Mouse (Mus musculus) midbrain, embryonic 11.5 days (tissue): ENCODE results near the gene Cycs. TPM values are rescaled to one million over a fixed set of nuclear protein-coding genes. Genes with fewer than 3 reads are reported as not detected.

Source experiments
- ATAC-seq: fragments of 200-750 bp; cut with Nextera tagmentation; 2 replicates; pipeline ENCODE4 v1.8.0; 2017; ENCODE audit warnings: moderate TSS enrichment, moderate library complexity; ENCODE audit not compliant: low FRiP score
- DNase-seq: peaks from one replicate; pipeline ENCODE4 v3.0.0; 2015; ENCODE audit warnings: low spot score; ENCODE audit errors: missing footprints
- H3K27ac ChIP-seq: fragments of 300-500 bp; sonication (generic); 2 replicates; pipeline ENCODE4 v1.5.1; 2014; ENCODE audit warnings: low read depth, low read length
- H3K27me3 ChIP-seq: fragments of 300-500 bp; sonication (generic); 2 replicates; pipeline ENCODE4 v1.6.1; 2014; ENCODE audit warnings: mild to moderate bottlenecking, low read length, moderate library complexity, mixed read lengths; ENCODE audit not compliant: control insufficient read depth, insufficient read depth
- H3K36me3 ChIP-seq: fragments of 300-500 bp; sonication (generic); 2 replicates; pipeline ENCODE4 v1.6.1; 2014; ENCODE audit warnings: mild to moderate bottlenecking, low read length, moderate library complexity, mixed read lengths; ENCODE audit not compliant: control insufficient read depth, insufficient read depth
- H3K4me1 ChIP-seq: fragments of 300-500 bp; sonication (generic); 2 replicates; pipeline ENCODE4 v1.6.1; 2014; ENCODE audit warnings: low read length; ENCODE audit not compliant: control insufficient read depth, insufficient read depth
- H3K4me2 ChIP-seq: fragments of 300-500 bp; sonication (generic); 2 replicates; pipeline ENCODE4 v1.6.1; 2014; ENCODE audit warnings: mild to moderate bottlenecking, moderate library complexity
- H3K4me3 ChIP-seq: fragments of 300-500 bp; sonication (generic); 2 replicates; pipeline ENCODE4 v1.5.1; 2014; ENCODE audit warnings: low read depth, low read length
- H3K9ac ChIP-seq: fragments of 300-500 bp; sonication (generic); 2 replicates; pipeline ENCODE4 v1.6.1; 2014; ENCODE audit warnings: low read length
- H3K9me3 ChIP-seq: fragments of 300-500 bp; sonication (generic); 2 replicates; pipeline ENCODE4 v1.6.1; 2016; ENCODE audit warnings: low read length; ENCODE audit not compliant: control insufficient read depth
- WGBS: fragments of 180-500 bp; shearing (Covaris S2); extraction: QIAGEN DNeasy Blood & Tissue Kit; methylation state at CpG from one replicate; pipeline ENCODE4 v1.1.7; 2014; 5-methylcytosine and 5-hydroxymethylcytosine counted together
- polyA plus RNA-seq: library from polyadenylated mRNA; unstranded; fragments of >200 nt; fragmentation: Nextera tagmentation; extraction: Ambion mirVana; gene quantifications from 2 replicates; pipeline ENCODE4 v1.2.1, GENCODE M21; 2014

Gene Cycs
- polyA plus RNA-seq, 1 experiment from 2014 or later = 80.5 TPM

- Histone ChIP-seq H3K27ac (no peak overlapping the region), H3K36me3 (no peaks in the 10 kb centered on the region), H3K4me2 (no peak overlapping the region), H3K4me1 (no peaks in the 10 kb centered on the region), H3K9me3 (no peaks in the 10 kb centered on the region), H3K27me3 (no peaks in the 10 kb centered on the region), H3K4me3 (no peak overlapping the region), H3K9ac (no peak overlapping the region)
- no peak for DNase-seq
- 85% methylated on average over 2 of the region's 2 CpGs for WGBS
- no peak for ATAC-seq
Measured at GRCm38 (mm10) chr6:50587412-50587811, 21.1 kb upstream of the Cycs start.

GRCm38 (mm10) chr6:50586316-50586715 lies 20.0 kb upstream of the Cycs start:
- Histone ChIP-seq H3K4me2 (no peak overlapping the region), H3K4me1 (no peaks in the 10 kb centered on the region), H3K9me3 (no peaks in the 10 kb centered on the region), H3K9ac (no peak overlapping the region), H3K27ac (no peak overlapping the region), H3K36me3 (no peaks in the 10 kb centered on the region), H3K27me3 (no peaks in the 10 kb centered on the region), H3K4me3 (no peak overlapping the region)
- 89% methylated on average over 5 of the region's 5 CpGs for WGBS
- no peak for DNase-seq
- no peak for ATAC-seq

GRCm38 (mm10) chr6:50585733-50586132 lies 19.4 kb upstream of the Cycs start:
- H3K27ac ChIP-seq = no peak overlapping the region
- DNase-seq (no peak), ATAC-seq (no peak)
- H3K4me3 ChIP-seq = no peak overlapping the region
- H3K27me3 ChIP-seq = no peaks in the 10 kb centered on the region
- no peaks in the 10 kb centered on the region for H3K4me1 ChIP-seq
- 89% methylated on average over 7 of the region's 7 CpGs for whole genome bisulfite sequencing
- H3K9me3 ChIP-seq = no peaks in the 10 kb centered on the region
- H3K9ac ChIP-seq = no peak overlapping the region
- H3K36me3 ChIP-seq = no peaks in the 10 kb centered on the region
- H3K4me2 ChIP-seq = no peak overlapping the region

GRCm38 (mm10) chr6:50571661-50572060 lies 5.3 kb upstream of the Cycs start:
- 96% methylated on average over 1 of the region's 1 CpGs for WGBS
- no peak overlapping the region for H3K4me3 ChIP-seq
- H3K9me3 ChIP-seq = no peaks in the 10 kb centered on the region
- H3K27me3 ChIP-seq = no peaks in the 10 kb centered on the region
- DNase-seq (no peak), ATAC-seq (no peak)
- H3K9ac ChIP-seq = no peak overlapping the region
- H3K4me2 ChIP-seq = no peak overlapping the region
- H3K27ac ChIP-seq = no peak overlapping the region
- H3K4me1 ChIP-seq = no peaks in the 10 kb centered on the region
- H3K36me3 ChIP-seq = no peaks in the 10 kb centered on the region

GRCm38 (mm10) chr6:50566997-50567255 lies 588 bp upstream of the Cycs start:
- Histone ChIP-seq H3K27me3 (no peaks in the 10 kb centered on the region), H3K9ac (peak overlapping the region; percentile 86), H3K4me1 (peaks cover 5% of the 10 kb centered on the region), H3K9me3 (no peaks in the 10 kb centered on the region), H3K27ac (peak overlapping the region; percentile 52), H3K36me3 (peaks cover 6% of the 10 kb centered on the region; the same call in 1 of the 2 replicates), H3K4me3 (peak overlapping the region; percentile 79), H3K4me2 (peak overlapping the region; percentile 73)
- DNase-seq (no peak), ATAC-seq (no peak; the same call in 1 of the 2 replicates)
- 23% methylated on average over 6 of the region's 6 CpGs for WGBS

- Histone ChIP-seq H3K9me3 (no peaks in the 10 kb centered on the region), H3K4me3 (no peak overlapping the region), H3K27ac (no peak overlapping the region), H3K4me2 (no peak overlapping the region), H3K4me1 (peaks cover 5% of the 10 kb centered on the region), H3K36me3 (peaks cover 6% of the 10 kb centered on the region; the same call in 1 of the 2 replicates), H3K27me3 (no peaks in the 10 kb centered on the region), H3K9ac (no peak overlapping the region)
- DNase-seq = no peak
- no peak for ATAC-seq
- WGBS = 98% methylated on average over 3 of the region's 3 CpGs
Measured at GRCm38 (mm10) chr6:50563651-50564050, 2.7 kb downstream of the Cycs start.

GRCm38 (mm10) chr6:50562421-50562820 lies 3.9 kb downstream of the Cycs start:
- no peak for ATAC-seq
- no peak for DNase-seq
- 91% methylated on average over 4 of the region's 4 CpGs for whole genome bisulfite sequencing

GRCm38 (mm10) chr6:50560776-50561175 lies 5.6 kb downstream of the Cycs start:
- Histone ChIP-seq H3K27ac (no peak overlapping the region), H3K27me3 (no peaks in the 10 kb centered on the region), H3K4me1 (peaks cover 5% of the 10 kb centered on the region), H3K4me2 (no peak overlapping the region), H3K9ac (no peak overlapping the region), H3K4me3 (no peak overlapping the region), H3K9me3 (no peaks in the 10 kb centered on the region), H3K36me3 (peaks cover 6% of the 10 kb centered on the region; the same call in 1 of the 2 replicates)
- 90% methylated on average over 1 of the region's 1 CpGs for WGBS
- DNase-seq (no peak), ATAC-seq (no peak)

More at GRCm38 (mm10) chr6:50562421-50562820, 3.9 kb downstream of the Cycs start:
- peaks cover 5% of the 10 kb centered on the region for H3K4me1 ChIP-seq
- H3K4me2 ChIP-seq = no peak overlapping the region
- no peak overlapping the region for H3K4me3 ChIP-seq
- no peak overlapping the region for H3K27ac ChIP-seq
- no peaks in the 10 kb centered on the region for H3K9me3 ChIP-seq
- H3K36me3 ChIP-seq = peaks cover 6% of the 10 kb centered on the region; the same call in 1 of the 2 replicates
- no peaks in the 10 kb centered on the region for H3K27me3 ChIP-seq
- no peak overlapping the region for H3K9ac ChIP-seq

- no peak overlapping the region for H3K9ac ChIP-seq
- H3K9me3 ChIP-seq = no peaks in the 10 kb centered on the region
- no peak overlapping the region for H3K4me2 ChIP-seq
- no peaks in the 10 kb centered on the region for H3K4me1 ChIP-seq
- no peak for ATAC-seq
- no peak overlapping the region for H3K27ac ChIP-seq
- 85% methylated on average over 4 of the region's 4 CpGs for WGBS
- peaks cover 6% of the 10 kb centered on the region; the same call in 1 of the 2 replicates for H3K36me3 ChIP-seq
- no peak for DNase-seq
- H3K4me3 ChIP-seq = no peak overlapping the region
- no peaks in the 10 kb centered on the region for H3K27me3 ChIP-seq
Measured at GRCm38 (mm10) chr6:50558877-50559276, 7.5 kb downstream of the Cycs start.

GRCm38 (mm10) chr6:50557566-50557965 lies 8.8 kb downstream of the Cycs start:
- H3K4me1 ChIP-seq = no peaks in the 10 kb centered on the region
- 91% methylated on average over 6 of the region's 6 CpGs for WGBS
- H3K9me3 ChIP-seq = no peaks in the 10 kb centered on the region
- DNase-seq (no peak), ATAC-seq (no peak)
- no peak overlapping the region for H3K4me2 ChIP-seq
- no peaks in the 10 kb centered on the region for H3K27me3 ChIP-seq
- no peak overlapping the region for H3K4me3 ChIP-seq
- no peak overlapping the region for H3K27ac ChIP-seq
- H3K36me3 ChIP-seq = no peaks in the 10 kb centered on the region
- no peak overlapping the region for H3K9ac ChIP-seq
